Mouse (Mus musculus): ENCODE data around the gene Timm44.

The Timm44 gene

DNA sequence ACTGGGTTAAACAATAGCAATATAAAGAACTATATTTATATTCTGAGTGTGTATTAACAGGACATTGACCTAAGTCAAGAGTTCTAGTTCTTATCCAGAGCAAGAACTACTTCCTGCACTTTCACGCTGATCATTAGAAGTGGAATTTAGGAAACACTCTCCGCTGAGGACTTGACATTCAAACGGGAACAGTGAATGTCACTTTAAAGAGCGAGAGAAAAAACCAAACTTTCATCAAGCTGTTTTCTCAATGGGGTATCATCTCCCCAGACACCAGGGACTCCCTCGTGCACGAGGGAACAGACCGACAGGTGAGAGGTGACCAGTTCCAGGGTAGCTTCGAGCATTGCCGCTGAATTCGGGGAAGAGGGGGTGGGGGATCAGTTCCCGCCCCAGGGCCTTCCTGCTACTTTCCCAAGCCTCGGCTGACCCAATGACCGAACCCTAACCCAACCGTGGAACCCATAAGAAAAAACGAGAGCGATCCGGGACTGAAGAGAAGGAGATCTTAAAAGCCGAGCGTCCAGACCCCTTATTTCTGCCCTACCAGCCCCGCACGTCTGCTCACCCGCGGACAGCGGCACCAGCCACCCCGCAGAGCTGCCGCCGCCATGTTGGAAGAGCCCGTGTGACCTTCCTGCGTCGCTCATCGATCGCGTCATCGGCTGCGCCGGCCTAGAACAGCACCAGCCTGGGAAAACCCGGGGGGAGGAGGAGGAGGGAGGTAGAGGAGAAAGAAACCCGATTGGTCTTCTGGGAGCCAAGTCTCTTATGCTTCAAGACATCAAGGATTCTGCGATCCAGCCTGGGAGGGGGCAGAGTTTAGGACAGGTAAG lies at the start of gene Timm44:
Timm44 (minus strand) TSS at position 639 of the 836 bp plus-strand sequence.
- peak; percentile 99 for DNase-seq (ENCODE audit: low read depth, low spot score)

DNA sequence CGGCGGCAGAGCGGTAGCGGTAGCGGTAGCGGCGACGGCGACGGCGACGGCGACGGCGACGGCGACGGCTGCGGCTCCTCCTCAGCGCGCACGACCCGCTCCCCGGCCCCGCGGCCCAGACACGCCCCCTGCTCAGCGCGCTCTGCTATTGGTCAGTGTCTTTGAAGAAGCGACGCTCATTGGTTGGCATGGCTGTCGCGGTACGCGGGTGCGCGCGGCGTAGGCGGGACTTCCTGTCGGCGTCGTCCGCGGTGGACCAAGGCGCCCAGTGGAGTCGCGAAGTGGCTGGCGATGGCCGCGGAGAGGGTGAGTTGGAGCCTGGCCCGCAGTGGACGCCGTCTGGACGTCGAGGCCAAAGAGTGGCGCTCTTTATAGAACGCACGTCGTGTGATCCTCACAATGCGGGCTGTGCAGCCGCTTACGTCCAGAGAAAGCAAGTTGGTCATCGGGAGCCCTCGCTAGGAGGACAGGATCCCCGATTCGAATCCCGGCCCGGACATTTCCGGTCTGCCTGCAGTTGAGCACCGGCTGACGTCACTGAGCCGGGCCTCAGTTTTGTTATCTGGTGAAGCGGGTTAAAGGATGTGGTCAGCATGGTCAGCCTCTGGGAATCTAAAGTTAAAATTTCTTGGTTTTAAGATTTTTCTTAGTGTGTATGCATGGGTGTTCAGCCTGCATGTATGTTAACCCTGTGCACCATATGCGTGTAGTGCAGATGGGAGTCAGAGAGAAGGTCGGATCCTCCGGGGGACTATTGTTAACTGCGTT lies 49.5 kb upstream of the Timm44 start, which contains the start of the genes Ccl25 and Elavl1:
Ccl25 (plus strand) TSS at position 228 of the 768 bp plus-strand sequence.
Elavl1 (minus strand) TSS at position 431 of the 768 bp plus-strand sequence.
- DNase-seq (ENCODE audit: low read depth, low spot score) = peak; percentile 99

DNA sequence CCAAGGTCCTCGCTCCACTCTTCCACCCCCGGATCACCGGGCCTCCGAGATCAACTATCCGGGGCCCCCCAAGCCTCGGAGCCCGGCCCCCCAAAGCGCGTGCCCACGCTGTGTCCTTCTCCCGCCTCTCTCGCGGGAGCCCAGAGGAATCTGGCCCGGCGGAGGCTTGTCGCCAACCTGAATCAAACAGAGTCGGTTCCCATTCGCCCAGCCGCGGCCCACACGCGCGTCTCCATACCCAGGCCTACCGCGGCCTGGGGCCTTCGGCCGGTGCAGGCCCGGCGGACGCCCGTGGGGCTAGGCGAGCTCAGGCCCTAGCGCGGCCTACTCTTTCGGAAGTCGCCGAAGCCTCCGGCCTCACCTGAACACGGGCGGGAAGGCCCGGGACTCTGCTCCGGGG lies 48.8 kb upstream of the Timm44 start:
- DNase-seq (ENCODE audit: low read depth, low spot score) = no peak

DNA sequence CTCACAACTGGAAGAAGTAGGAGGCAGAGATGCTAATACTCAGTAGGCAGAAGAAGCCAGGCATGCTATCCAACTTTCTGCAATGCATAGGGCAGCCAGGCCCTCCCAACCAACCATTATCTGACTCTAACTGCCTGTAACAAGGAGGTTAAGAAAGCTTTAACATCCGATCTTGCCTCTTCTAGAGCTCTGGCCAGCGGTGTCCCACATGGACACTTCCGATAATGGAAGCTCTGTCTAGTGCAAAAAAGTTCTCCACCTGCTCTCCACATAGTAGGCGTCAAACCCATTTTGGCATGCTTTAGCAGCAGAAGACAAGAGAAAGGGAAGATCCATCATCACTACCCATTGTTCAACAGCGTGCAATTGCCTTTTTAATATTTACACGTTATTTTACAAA lies 48.2 kb upstream of the Timm44 start:
- no peak for DNase-seq (ENCODE audit: low read depth, low spot score)

DNA sequence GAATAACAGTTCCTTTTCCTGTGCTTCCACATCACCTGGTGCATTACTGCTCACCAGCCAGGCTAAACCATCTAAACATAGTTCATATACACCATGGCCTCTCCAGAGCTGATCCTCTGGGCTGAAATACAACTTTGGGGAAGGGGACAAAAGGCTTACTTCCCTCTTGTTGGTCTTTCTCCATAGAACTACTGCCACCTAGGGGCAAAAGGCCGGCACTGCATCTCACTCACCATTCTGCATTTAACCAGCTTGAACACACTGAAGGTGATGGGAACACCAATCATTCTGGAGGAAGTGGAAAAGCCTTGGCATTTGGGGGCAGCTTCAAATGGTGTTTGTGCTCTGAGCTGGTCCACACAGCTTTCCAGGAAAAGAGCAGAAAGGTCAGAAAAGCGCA lies 46.8 kb upstream of the Timm44 start:
- peak; percentile 86 for DNase-seq (ENCODE audit: low read depth, low spot score)

DNA sequence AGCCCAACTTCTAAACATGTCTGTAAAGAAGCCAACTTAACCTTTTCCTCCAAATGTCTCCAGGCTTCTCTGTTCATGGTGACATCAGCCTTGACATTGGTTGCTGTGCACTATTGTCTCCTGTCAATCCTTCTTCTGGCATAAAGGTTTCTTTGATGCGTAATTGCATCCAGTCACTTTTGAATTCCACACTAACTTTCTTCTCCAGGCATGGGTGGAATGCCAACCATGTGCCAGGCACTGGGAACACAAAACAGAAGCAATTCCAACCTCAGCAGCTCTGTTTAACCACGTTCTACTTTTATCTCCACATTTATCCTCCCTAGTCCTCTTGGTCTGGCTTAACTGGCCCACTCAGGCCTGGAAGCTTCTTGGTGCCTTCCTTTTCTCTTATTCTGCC lies 45.3 kb upstream of the Timm44 start:
- DNase-seq (ENCODE audit: low read depth, low spot score) = peak; percentile 10

DNA sequence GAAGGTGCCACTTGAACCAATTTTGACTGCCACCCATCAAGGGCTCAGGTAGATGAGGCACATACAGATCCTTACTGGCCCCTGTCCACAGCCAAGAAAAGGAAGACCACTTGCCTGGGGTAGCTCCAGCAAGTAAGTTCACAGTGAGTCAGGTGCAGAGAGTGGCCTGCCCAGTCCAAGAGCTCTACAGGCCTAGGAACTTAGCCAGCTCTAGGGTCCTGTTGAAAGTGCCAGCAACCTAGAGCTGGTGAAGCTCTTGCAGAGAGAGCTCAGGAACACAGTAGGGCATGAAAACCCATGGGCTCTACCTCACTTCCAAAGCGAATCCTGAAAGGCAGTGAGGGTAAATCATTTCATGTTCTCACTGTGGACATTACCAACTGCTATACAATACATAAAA lies 44.7 kb upstream of the Timm44 start:
- DNase-seq (ENCODE audit: low read depth, low spot score) = no peak

DNA sequence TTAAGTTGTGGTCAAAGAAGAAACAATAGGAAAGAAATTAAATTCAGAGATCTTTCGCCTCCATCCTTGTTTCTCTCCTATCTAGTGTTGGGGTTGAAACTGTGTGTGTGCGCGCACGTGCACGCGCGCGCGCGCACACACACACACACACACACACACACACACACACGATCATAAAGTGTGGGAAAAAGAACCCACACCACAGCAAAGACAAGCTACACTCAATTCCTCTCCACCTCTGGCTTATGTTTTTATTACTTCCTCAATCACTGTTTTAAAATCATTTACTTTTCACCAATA lies 43.8 kb upstream of the Timm44 start:
- no peak for DNase-seq (ENCODE audit: low read depth, low spot score)

DNA sequence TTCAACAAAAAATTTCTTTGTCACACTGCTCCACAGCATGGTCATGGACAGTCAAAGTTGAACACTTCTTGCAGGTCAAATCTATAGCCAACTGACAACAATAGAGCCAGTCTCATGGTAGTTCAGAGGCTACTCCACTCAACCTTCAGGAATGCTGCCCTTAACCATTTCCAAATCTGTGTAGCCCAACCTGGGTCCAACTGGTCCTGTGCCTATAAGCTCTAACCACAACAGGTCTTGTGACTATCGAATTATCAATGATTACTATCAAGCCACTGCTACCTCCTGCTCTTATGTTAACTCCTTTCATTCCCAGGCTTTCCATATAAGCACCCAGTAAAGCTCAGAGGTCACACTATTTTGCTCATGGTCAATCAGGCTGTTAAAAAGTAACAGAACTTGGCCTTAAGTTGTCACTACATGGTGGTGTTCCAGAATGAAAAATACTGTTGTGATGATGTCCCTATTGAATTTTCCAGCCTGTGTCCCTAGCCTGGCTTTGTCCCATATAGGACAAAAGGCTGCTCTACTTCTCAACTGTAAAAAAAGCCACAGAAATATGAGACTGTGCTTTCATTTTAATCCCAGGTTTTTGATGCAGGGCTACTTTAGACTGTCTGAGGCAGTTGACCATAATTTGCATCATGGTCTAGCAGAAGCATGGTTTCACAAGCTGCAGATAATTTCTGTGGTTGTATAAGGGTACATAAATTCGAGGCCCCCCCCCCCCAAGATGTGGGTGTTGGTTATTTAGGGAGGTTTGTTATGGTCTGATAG lies 43.3 kb upstream of the Timm44 start:
- no peak for DNase-seq (ENCODE audit: low read depth, low spot score)

DNA sequence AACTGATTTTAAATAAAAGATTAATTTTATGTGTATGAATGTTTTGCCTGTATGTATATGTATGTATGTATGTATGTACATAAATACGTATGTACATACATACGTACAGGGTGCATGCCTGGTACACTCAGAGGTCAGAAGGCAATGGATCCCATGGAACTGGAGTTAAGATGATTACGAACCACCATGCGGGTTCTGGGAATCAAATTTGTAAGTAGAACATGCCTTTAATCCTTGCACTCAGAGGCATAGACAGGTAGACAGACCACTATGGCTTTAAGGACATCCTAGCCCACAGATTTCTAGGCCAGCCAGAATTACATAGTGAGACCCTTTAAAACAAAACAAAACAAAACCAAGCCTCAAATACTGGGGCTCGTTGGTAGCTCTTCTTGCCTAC lies 42.4 kb upstream of the Timm44 start:
- DNase-seq (ENCODE audit: low read depth, low spot score) = no peak

DNA sequence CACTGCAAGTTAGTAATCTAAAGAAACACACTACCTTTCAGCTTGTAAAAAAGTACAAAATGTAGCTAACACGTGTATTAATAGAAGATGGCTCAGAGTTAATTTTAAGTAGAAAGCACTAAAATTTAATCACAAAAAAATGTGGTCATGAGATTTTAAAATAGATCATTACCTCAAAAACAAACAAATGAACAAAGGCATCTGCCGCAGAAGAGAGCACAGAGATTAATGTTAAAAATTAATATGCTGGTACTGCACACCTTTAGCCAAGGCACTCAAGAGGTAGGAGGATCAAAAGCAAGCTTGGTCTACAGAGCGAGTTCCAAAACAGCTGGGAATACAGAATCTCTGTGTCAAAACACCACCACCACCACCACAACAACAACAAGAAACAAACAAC lies 39.1 kb upstream of the Timm44 start:
- no peak for DNase-seq (ENCODE audit: low read depth, low spot score)

DNA sequence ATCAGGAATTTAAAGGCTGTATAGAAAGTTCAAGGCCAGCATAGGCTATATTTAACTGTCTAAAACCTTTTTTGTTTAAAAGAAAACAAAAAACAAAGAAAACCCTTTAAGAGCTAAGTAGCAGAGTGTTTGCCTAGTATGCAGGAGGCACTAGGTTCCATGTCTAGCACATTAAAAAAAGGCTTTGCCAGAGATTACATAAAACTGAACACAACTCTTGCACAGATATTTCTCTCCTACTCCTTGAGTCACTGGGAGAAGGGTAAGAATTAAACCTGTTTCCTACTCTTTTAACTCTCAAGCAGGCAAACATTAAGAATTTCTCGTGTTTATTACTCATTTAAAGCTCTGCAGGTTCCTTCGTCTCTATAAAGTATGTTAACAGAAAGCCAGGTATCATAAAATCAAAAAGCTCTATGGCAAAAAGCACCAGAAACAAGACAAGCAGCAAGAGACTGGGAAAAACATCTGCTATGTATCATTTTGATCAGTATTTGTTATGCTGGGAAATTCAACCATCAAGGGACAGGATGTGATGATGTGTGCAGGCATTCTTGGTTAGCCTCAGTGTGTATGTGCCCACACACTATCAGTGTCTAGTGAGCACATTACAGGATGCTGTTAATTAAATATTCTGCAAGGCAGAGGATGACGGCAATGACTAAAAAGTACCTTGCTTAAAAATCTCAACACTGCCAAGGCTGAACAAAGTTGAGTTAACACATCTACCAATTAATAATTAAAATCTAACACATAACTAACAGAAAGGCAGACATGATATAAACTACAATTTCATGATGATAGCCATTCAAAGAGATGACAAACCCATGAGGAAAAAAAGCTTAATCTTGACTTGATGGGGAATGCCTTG lies 37.8 kb upstream of the Timm44 start:
- DNase-seq (ENCODE audit: low read depth, low spot score) = peak; percentile 57

DNA sequence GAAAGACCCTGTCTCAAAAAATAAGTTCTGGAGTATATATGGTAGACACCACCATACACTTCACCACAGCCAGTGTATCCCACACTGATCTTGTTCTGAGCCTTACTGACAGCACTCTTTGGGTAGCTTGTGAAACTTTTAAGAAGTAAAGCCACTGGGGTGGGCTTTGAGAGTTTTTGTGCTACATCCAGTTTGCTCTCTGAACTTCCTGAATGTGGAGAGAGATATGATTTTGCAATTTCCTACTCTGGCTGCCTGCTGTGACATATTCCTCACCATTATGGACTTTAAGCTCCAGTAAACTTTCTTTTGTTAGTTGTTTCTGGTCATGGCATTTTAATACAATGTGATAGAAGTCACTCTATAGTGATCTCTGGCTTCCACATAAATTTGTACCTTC lies 36.4 kb upstream of the Timm44 start:
- DNase-seq (ENCODE audit: low read depth, low spot score) = no peak

DNA sequence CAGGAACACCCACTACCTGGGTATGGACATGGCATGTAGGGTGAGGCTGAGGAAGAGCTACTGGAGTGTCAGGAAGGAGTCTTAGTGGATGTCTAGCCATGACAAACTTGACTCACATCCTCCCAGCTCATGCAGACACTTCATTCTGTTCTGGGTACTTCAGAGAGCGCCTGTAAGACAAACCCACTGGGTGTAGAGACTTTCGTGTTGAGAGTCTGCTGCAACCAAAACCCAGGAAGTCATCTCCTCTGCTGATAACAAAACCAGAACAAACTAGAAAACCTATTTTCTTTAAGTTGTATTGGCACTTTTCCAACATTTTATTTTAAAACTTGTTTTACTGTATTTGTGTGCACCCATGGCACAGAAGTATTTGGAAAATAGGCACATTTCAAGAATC lies 30.1 kb upstream of the Timm44 start:
- DNase-seq (ENCODE audit: low read depth, low spot score) = no peak

DNA sequence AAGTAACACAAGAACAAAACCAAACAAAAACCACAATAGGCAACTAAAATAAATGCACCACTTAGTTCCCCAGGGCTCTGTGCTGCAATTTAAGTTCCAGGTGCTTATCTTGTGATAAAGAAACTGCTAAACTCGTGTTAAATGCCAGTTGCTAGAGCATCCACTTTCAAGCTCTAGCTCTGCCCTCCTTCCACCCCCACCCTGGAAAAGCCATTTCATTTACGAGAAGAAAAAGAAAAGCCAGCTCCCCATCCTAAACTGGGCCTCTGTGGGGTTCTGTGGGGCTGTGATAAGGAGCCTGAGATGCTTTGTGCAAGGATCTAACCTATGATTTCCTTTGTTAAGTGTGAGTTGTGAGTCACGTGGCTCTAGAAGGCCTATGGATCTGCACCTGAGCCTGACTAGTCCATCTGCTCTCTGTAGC lies 28.4 kb upstream of the Timm44 start:
- DNase-seq (ENCODE audit: low read depth, low spot score) = no peak

DNA sequence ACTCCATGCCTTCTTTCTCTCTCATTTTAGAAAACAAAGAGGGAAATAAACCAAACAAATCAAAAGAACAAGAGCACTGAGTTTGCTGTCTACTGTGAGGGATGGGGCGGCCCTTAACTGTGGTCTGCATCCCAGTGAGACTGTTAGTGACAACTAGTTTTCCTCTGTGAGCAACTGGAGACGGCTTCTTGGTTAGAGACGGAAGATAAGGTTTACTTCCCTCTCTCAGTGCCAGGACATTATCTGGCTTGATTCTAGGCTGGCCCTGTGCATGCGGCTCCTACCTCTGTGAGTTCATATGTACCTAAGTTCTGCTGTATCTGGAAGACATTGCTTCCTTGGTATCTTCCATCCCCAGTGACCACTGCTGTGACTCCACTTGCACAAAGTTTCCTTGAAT lies 22.1 kb upstream of the Timm44 start:
- DNase-seq (ENCODE audit: low read depth, low spot score) = no peak

DNA sequence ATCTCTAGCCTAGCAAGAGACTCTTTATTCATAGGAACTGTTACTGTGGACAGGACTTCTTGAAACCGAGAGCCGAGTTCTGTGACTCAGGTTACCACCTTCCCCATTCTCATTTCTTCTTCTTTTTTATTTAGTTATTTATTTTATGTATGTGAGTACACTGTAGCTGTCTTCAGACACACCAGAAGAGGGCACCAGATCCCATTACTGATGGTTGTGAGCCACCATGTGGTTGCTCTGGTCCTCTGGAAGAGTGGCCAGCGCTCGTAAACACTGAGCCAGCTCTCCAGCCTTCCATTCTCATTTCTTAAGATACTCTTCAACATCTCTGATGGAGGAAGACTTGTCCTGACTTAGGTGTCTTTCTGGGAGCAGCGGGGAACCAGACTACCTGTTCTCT lies 17.0 kb upstream of the Timm44 start:
- no peak for DNase-seq (ENCODE audit: low read depth, low spot score)

DNA sequence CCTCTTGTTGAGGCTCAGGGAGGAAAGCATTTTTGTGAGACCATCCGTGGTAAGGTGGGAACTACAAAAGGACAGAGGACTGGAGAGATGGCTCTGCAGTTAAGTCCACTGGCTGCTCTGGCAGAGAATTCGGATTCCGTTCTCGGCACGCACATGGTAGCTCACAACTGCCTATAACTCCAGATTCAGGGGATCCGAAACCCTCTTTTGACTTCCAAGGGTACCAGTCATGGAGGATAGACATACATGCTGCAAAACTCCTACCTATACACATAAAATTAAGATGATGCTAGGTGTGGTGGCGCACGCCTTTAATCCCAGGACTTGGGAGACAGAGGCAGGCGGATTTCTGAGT lies 375 bp upstream of the Timm44 start:
- DNase-seq (ENCODE audit: low read depth, low spot score) = no peak

DNA sequence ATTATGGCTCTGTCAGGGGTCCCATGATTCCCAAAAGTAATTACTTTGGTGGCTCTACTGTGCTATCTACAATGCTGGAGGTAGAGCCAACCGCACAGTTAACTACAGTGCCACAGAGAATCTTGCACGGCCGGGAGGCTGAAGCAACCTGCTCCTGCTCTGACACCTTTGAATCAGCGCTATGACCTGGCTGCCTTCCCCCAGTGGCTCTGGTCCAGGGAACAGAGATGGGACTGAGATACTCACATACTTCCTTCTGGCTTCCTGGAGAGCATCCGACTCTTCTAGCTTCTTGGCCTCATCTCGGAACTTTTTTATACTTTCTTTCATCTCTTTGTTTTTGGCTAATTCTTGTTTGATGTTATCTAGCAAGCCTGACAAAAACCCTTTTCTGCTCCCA lies 6.1 kb downstream of the Timm44 start:
- DNase-seq (ENCODE audit: low read depth, low spot score) = no peak

DNA sequence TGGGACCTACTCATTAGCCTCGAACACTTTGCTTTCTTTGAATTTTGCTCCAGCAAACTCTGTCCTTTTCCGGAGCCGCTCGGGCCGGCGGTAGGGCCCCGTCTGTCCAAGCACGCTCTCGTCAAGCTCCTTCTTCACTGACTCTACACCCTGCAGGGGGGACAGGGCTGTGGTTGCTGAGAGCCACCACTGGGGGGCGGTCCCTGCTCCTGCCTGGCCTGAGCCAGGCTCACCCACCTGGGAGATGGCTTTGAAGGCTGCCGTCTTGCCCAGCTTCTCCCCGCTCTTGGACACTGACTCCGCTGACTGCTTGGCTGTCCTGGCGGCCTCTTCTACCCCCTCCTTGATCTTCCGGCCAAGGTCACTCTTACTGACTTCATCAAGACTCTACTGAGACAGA lies 8.1 kb downstream of the Timm44 start:
- DNase-seq (ENCODE audit: low read depth, low spot score) = no peak

DNA sequence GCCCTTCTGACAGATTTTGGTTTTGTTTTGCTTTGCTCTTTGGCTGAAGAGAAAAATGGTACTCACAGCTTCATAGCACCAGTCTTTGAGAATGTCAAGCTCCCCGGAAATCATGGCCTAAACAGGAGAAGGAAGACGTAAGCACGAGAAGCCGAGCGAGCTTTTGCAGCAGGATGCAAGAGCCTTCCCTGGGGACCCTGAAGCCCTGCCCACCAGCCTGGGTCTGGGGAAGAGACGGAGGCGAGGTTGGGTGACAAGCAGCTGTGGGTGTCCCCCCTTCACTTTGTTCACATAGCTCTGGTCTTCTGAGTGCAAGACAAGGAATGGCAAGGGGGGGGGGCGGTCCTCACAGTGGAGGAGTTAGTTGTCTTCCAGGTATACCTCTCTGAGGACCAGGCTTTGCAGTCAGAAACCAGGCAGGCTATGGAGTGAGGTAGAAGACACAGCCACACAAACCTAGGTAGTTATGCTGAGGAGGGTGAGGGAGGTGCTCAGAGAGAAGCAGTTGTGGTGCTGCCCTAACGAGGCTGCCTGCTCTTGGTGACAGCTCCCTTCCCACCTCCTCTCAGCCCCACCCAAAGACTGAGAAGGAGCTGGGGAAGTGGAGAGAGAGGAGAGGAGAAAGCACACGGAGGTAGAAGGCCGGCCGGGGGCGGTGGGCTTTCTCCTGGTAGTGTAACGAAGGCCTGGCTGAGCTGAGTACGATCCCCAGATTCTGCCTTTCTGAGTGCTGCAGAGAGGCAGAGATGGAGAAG lies 10.4 kb downstream of the Timm44 start:
- peak; percentile 70 for DNase-seq (ENCODE audit: low read depth, low spot score)

Data from brain, adult 2 months (tissue).